In genomic region chr19:7234537-7235221, GRCm38 (mm10) we compare ENCODE assay signal across 8 mouse cellular contexts. TPM values are rescaled to one million over a fixed set of nuclear protein-coding genes. Genes with fewer than 3 reads are reported as not detected.
DNase-seq lines count a peak whose midpoint lies in the region; ATAC-seq and TF ChIP-seq lines count a peak whose summit lies in the region.

No protein-coding gene starts in this region.

- peak; percentile 98 for ATAC-seq in granulocyte monocyte progenitor cell, adult 5-6 weeks (replicated peaks; ENCODE audit: poor library complexity, severe bottlenecking)
- peak; percentile 68; the same call in 1 of the 2 replicates for ATAC-seq in limb, embryonic 13.5 days (ENCODE audit: low FRiP score, low read depth)
- ATAC-seq in midbrain, postnatal 0 days (ENCODE audit: low FRiP score): peak; percentile 88

- no peaks in the 10 kb centered on the region for H3K9me3 ChIP-seq in heart, embryonic 10.5 days
- no peaks in the 10 kb centered on the region for H3K9me3 ChIP-seq in embryonic facial prominence, embryonic 10.5 days
- no peaks in the 10 kb centered on the region for H3K9me3 ChIP-seq in limb, embryonic 13.5 days
- H3K9me3 ChIP-seq in midbrain, postnatal 0 days (ENCODE audit: low read length): no peaks in the 10 kb centered on the region

- H3K4me2 ChIP-seq in limb, embryonic 13.5 days (replicated peaks): no peak overlapping the region
- H3K4me2 ChIP-seq in midbrain, postnatal 0 days (ENCODE audit: low read depth, low read length, poor library complexity, severe bottlenecking): no peak overlapping the region

- H3K36me3 ChIP-seq in heart, embryonic 10.5 days: peaks cover 91% of the 10 kb centered on the region
- H3K36me3 ChIP-seq in embryonic facial prominence, embryonic 10.5 days (replicated peaks): peaks cover 90% of the 10 kb centered on the region
- peaks cover 63% of the 10 kb centered on the region for H3K36me3 ChIP-seq in limb, embryonic 13.5 days
- H3K36me3 ChIP-seq in midbrain, postnatal 0 days (ENCODE audit: insufficient read depth, low read length): peaks cover 13% of the 10 kb centered on the region

- H3K4me1 ChIP-seq in heart, embryonic 10.5 days: peaks cover 13% of the 10 kb centered on the region
- peaks cover 3% of the 10 kb centered on the region for H3K4me1 ChIP-seq in embryonic facial prominence, embryonic 10.5 days
- H3K4me1 ChIP-seq in limb, embryonic 13.5 days: peaks cover 14% of the 10 kb centered on the region
- H3K4me1 ChIP-seq in midbrain, postnatal 0 days (ENCODE audit: insufficient read depth, low read length): no peaks in the 10 kb centered on the region

- no peak overlapping the region for H3K9ac ChIP-seq in limb, embryonic 13.5 days
- no peak overlapping the region for H3K9ac ChIP-seq in midbrain, postnatal 0 days (replicated peaks; ENCODE audit: low read length, poor library complexity, severe bottlenecking)

- H3K27ac ChIP-seq in heart, embryonic 10.5 days: no peak overlapping the region
- H3K27ac ChIP-seq in embryonic facial prominence, embryonic 10.5 days (replicated peaks): no peak overlapping the region
- no peak overlapping the region for H3K27ac ChIP-seq in limb, embryonic 13.5 days
- H3K27ac ChIP-seq in midbrain, postnatal 0 days (ENCODE audit: low read depth, low read length): no peak overlapping the region

- peak; percentile 98 for DNase-seq in heart, adult 11 months
- no peak for DNase-seq in heart, embryonic 10.5 days (ENCODE audit: low spot score)
- peak; percentile 67 for DNase-seq in embryonic facial prominence, embryonic 10.5 days (ENCODE audit: low spot score)
- DNase-seq in kidney, adult 8-10 months: peak; percentile 70 to 80
- DNase-seq in midbrain, postnatal 0 days (ENCODE audit: low spot score): peak; percentile 90
- DNase-seq in spleen, postnatal 10 days (ENCODE audit: low spot score in 2 of 2): peak; percentile 54 to 82

- no peaks in the 10 kb centered on the region for H3K27me3 ChIP-seq in heart, embryonic 10.5 days (ENCODE audit: insufficient read depth, poor library complexity, severe bottlenecking)
- no peaks in the 10 kb centered on the region for H3K27me3 ChIP-seq in embryonic facial prominence, embryonic 10.5 days (replicated peaks; ENCODE audit: low read depth, poor library complexity, severe bottlenecking)
- no peaks in the 10 kb centered on the region for H3K27me3 ChIP-seq in limb, embryonic 13.5 days
- no peaks in the 10 kb centered on the region for H3K27me3 ChIP-seq in midbrain, postnatal 0 days (ENCODE audit: insufficient read depth, low read length)

- WGBS in heart, embryonic 10.5 days: 68% methylated on average over 8 of the region's 8 CpGs
- WGBS in embryonic facial prominence, embryonic 10.5 days: 67% methylated on average over 8 of the region's 8 CpGs
- 61% methylated on average over 8 of the region's 8 CpGs for WGBS in limb, embryonic 13.5 days
- WGBS in midbrain, postnatal 0 days: 50% methylated on average over 8 of the region's 8 CpGs

- TF ChIP-seq CTCF in midbrain, postnatal 0 days (IDR thresholded peaks at IDR 0.05): peak; percentile 93

- no peak overlapping the region for H3K4me3 ChIP-seq in heart, embryonic 10.5 days
- H3K4me3 ChIP-seq in embryonic facial prominence, embryonic 10.5 days: peak overlapping the region; percentile 9; the same call in 1 of the 2 replicates
- no peak overlapping the region for H3K4me3 ChIP-seq in limb, embryonic 13.5 days
- no peak overlapping the region for H3K4me3 ChIP-seq in midbrain, postnatal 0 days (ENCODE audit: low read depth, low read length)

RNA-seq across cellular contexts. Expression of gene Naa40, which starts 6.3 kb away (rescaled TPM):
- polyA plus RNA-seq in heart, embryonic 10.5 days (2016; fragmentation: Nextera tagmentation; extraction: Ambion mirVana): 67.6 and 72.8 TPM in 2 replicates
- polyA plus RNA-seq in embryonic facial prominence, embryonic 10.5 days (2016; fragmentation: Nextera tagmentation; extraction: Ambion mirVana): 93.2 and 94.4 TPM in 2 replicates
- total RNA-seq in granulocyte monocyte progenitor cell, adult 5-6 weeks (2014; fragmentation: Nextera tagmentation): 67.4 and 72.3 TPM in 2 replicates
- total RNA-seq in granulocyte monocyte progenitor cell, adult 5-6 weeks (2017): 42.9 and 49.3 TPM in 2 replicates
- polyA plus RNA-seq in limb, embryonic 13.5 days (2015; fragmentation: Nextera tagmentation; extraction: Ambion mirVana): 58.0 and 60.1 TPM in 2 replicates
- 58.3 and 62.5 TPM in 2 replicates for total RNA-seq in midbrain, postnatal 0 days (2014; rRNA removed)
- polyA plus RNA-seq in midbrain, postnatal 0 days (2015; fragmentation: Nextera tagmentation; extraction: Ambion mirVana): 45.6 and 46.1 TPM in 2 replicates

RNA-seq across cellular contexts. Expression of gene Cox8a, which starts 17.3 kb away (rescaled TPM):
- 1,294 and 1,907 TPM in 2 replicates for polyA plus RNA-seq in heart, embryonic 10.5 days (2016; fragmentation: Nextera tagmentation; extraction: Ambion mirVana)
- polyA plus RNA-seq in embryonic facial prominence, embryonic 10.5 days (2016; fragmentation: Nextera tagmentation; extraction: Ambion mirVana): 867 and 877 TPM in 2 replicates
- 854 and 878 TPM in 2 replicates for total RNA-seq in granulocyte monocyte progenitor cell, adult 5-6 weeks (2014; fragmentation: Nextera tagmentation)
- 563 and 615 TPM in 2 replicates for total RNA-seq in granulocyte monocyte progenitor cell, adult 5-6 weeks (2017)
- 734 and 747 TPM in 2 replicates for polyA plus RNA-seq in limb, embryonic 13.5 days (2015; fragmentation: Nextera tagmentation; extraction: Ambion mirVana)
- 1,114 and 1,471 TPM in 2 replicates for total RNA-seq in midbrain, postnatal 0 days (2014; rRNA removed)
- 1,645 and 1,756 TPM in 2 replicates for polyA plus RNA-seq in midbrain, postnatal 0 days (2015; fragmentation: Nextera tagmentation; extraction: Ambion mirVana)

RNA-seq across cellular contexts. Expression of gene Otub1, which starts 28.6 kb away (rescaled TPM):
- polyA plus RNA-seq in heart, embryonic 10.5 days (2016; fragmentation: Nextera tagmentation; extraction: Ambion mirVana): 198 and 212 TPM in 2 replicates
- 275 and 276 TPM in 2 replicates for polyA plus RNA-seq in embryonic facial prominence, embryonic 10.5 days (2016; fragmentation: Nextera tagmentation; extraction: Ambion mirVana)
- 61.0 and 61.2 TPM in 2 replicates for total RNA-seq in granulocyte monocyte progenitor cell, adult 5-6 weeks (2014; fragmentation: Nextera tagmentation)
- total RNA-seq in granulocyte monocyte progenitor cell, adult 5-6 weeks (2017): 63.0 and 69.0 TPM in 2 replicates
- 226 and 229 TPM in 2 replicates for polyA plus RNA-seq in limb, embryonic 13.5 days (2015; fragmentation: Nextera tagmentation; extraction: Ambion mirVana)
- 236 and 242 TPM in 2 replicates for total RNA-seq in midbrain, postnatal 0 days (2014; rRNA removed)
- 257 and 277 TPM in 2 replicates for polyA plus RNA-seq in midbrain, postnatal 0 days (2015; fragmentation: Nextera tagmentation; extraction: Ambion mirVana)

RNA-seq across cellular contexts. Expression of gene Rcor2, which starts 32.4 kb away (rescaled TPM):
- polyA plus RNA-seq in heart, embryonic 10.5 days (2016; fragmentation: Nextera tagmentation; extraction: Ambion mirVana): 18.5 and 27.1 TPM in 2 replicates
- polyA plus RNA-seq in embryonic facial prominence, embryonic 10.5 days (2016; fragmentation: Nextera tagmentation; extraction: Ambion mirVana): 51.0 and 58.6 TPM in 2 replicates
- total RNA-seq in granulocyte monocyte progenitor cell, adult 5-6 weeks (2014; fragmentation: Nextera tagmentation): 3.1 and 6.9 TPM in 2 replicates
- total RNA-seq in granulocyte monocyte progenitor cell, adult 5-6 weeks (2017): 3.4 and 5.2 TPM in 2 replicates
- 24.9 and 25.0 TPM in 2 replicates for polyA plus RNA-seq in limb, embryonic 13.5 days (2015; fragmentation: Nextera tagmentation; extraction: Ambion mirVana)
- 40.7 and 53.1 TPM in 2 replicates for total RNA-seq in midbrain, postnatal 0 days (2014; rRNA removed)
- 8.9 and 9.7 TPM in 2 replicates for polyA plus RNA-seq in midbrain, postnatal 0 days (2015; fragmentation: Nextera tagmentation; extraction: Ambion mirVana)
